ENCODE assay signal across 8 mouse cellular contexts in the genomic region with DNA sequence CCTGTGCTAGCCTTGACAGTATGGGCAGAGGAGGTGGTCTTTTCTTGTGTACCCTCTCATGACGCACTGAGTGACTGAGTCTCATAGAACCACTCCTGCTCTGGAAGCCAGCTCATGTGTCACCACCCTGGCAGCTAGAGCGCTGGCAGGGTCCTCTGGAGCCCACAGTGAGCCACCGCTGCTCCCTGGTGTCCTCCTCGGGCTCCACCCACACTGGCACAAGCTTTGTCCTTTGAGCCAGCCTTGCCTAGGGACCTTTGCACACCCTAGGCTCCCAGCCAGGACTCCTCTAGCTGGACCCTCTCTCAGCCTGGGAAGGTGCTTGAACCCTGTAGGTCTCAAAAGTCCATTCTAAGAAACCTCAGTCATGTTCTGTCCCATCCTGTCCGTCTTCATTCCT. TPM values are rescaled to one million over a fixed set of nuclear protein-coding genes. Genes with fewer than 3 reads are reported as not detected.
A peak's percentile ranks its signal among the peaks of the same experiment; 100 is the strongest.
DNase-seq lines count a peak whose midpoint lies in the region; ATAC-seq and TF ChIP-seq lines count a peak whose summit lies in the region.

No protein-coding gene starts in this region.

- H3K27me3 ChIP-seq in cerebellum, adult 2 months (ENCODE audit: control insufficient read depth, insufficient read depth, low read length) = no peaks in the 10 kb centered on the region
- H3K27me3 ChIP-seq in neural tube, embryonic 15.5 days (replicated peaks) = no peaks in the 10 kb centered on the region
- H3K27me3 ChIP-seq in intestine, embryonic 15.5 days (replicated peaks) = no peaks in the 10 kb centered on the region

- no peak for TF ChIP-seq CTCF in cerebellum, adult 2 months (IDR thresholded peaks at IDR 0.05; ENCODE audit: borderline replicate concordance, insufficient read depth, low read depth, low read length)

- no peak overlapping the region for H3K9ac ChIP-seq in neural tube, embryonic 15.5 days (replicated peaks)
- H3K9ac ChIP-seq in intestine, embryonic 15.5 days = no peak overlapping the region

- no peaks in the 10 kb centered on the region for H3K36me3 ChIP-seq in neural tube, embryonic 15.5 days
- no peaks in the 10 kb centered on the region for H3K36me3 ChIP-seq in intestine, embryonic 15.5 days

- WGBS in cerebellum, adult 2 months = 51% methylated on average over 5 of the region's 5 CpGs
- WGBS in neural tube, embryonic 15.5 days = 83% methylated on average over 5 of the region's 5 CpGs
- 69% methylated on average over 5 of the region's 5 CpGs for WGBS in intestine, embryonic 15.5 days

- peak; percentile 45 for DNase-seq in cerebellum, adult 11-12 months
- DNase-seq in cerebellum, adult 2 months = no peak
- DNase-seq in neural tube, embryonic 10.5 days (ENCODE audit: extremely low spot score, low spot score) = no peak
- peak; percentile 57 for DNase-seq in lung, postnatal 14 days
- no peak for DNase-seq in left cerebral cortex, postnatal 25 days (ENCODE audit: low spot score in 2 of 2)

- TF ChIP-seq POLR2A in cerebellum, adult 2 months (IDR thresholded peaks at IDR 0.05; ENCODE audit: borderline replicate concordance, insufficient read depth, low read length) = no peak

- intact Hi-C loops in left cerebral cortex, postnatal 25 days (cut with DNase I) = loop anchor here (5.0 kb wide), 2 partner anchors 67 to 87 kb away; no protein-coding TSS in a partner anchor

- H3K4me2 ChIP-seq in neural tube, embryonic 15.5 days = no peak overlapping the region
- no peak overlapping the region for H3K4me2 ChIP-seq in intestine, embryonic 15.5 days (replicated peaks)

- peak; percentile 30; the same call in 1 of the 2 replicates for ATAC-seq in neural tube, embryonic 15.5 days (ENCODE audit: low FRiP score)
- peak; percentile 28; the same call in 1 of the 2 replicates for ATAC-seq in intestine, embryonic 15.5 days
- no peak for ATAC-seq in CD4-positive, CD25-positive, alpha-beta regulatory T cell, adult 4 months

- H3K4me3 ChIP-seq in cerebellum, adult 2 months (replicated peaks; ENCODE audit: insufficient read depth, low read depth, low read length) = no peak overlapping the region
- H3K4me3 ChIP-seq in neural tube, embryonic 15.5 days (replicated peaks) = no peak overlapping the region
- no peak overlapping the region for H3K4me3 ChIP-seq in intestine, embryonic 15.5 days (replicated peaks)

- no peaks in the 10 kb centered on the region for H3K9me3 ChIP-seq in neural tube, embryonic 15.5 days (replicated peaks)
- H3K9me3 ChIP-seq in intestine, embryonic 15.5 days = no peaks in the 10 kb centered on the region

- no peak overlapping the region for H3K27ac ChIP-seq in cerebellum, adult 2 months (ENCODE audit: insufficient read depth, low read length)
- H3K27ac ChIP-seq in neural tube, embryonic 15.5 days (replicated peaks) = no peak overlapping the region
- H3K27ac ChIP-seq in intestine, embryonic 15.5 days = no peak overlapping the region

- no peaks in the 10 kb centered on the region for H3K4me1 ChIP-seq in cerebellum, adult 2 months (ENCODE audit: control insufficient read depth, insufficient read depth, low read length)
- no peaks in the 10 kb centered on the region; the same call in 1 of the 2 replicates for H3K4me1 ChIP-seq in neural tube, embryonic 15.5 days
- no peaks in the 10 kb centered on the region for H3K4me1 ChIP-seq in intestine, embryonic 15.5 days (replicated peaks)

RNA-seq across cellular contexts. Expression of gene Klf15, which starts 11.7 kb away (rescaled TPM):
- polyA plus RNA-seq in cerebellum, adult 2 months (2012; rRNA removed) = 26.1 and 28.4 TPM in 2 replicates
- polyA plus RNA-seq in neural tube, embryonic 15.5 days (2015; fragmentation: Nextera tagmentation; extraction: Ambion mirVana) = 16.9 and 18.5 TPM in 2 replicates
- 6.3 and 8.2 TPM in 2 replicates for polyA plus RNA-seq in intestine, embryonic 15.5 days (2015; fragmentation: Nextera tagmentation; extraction: Ambion mirVana)
- 10 to 100 TPM; 20.8 to 24.2 TPM for total RNA-seq in left cerebral cortex, postnatal 25 days (2021)
- not detected for polyA plus RNA-seq in CD4-positive, CD25-positive, alpha-beta regulatory T cell, adult 4 months (2017; shearing (Covaris generic))

RNA-seq across cellular contexts. Expression of gene Cfap100, which starts 22.1 kb away (rescaled TPM):
- 5.3 and 5.5 TPM in 2 replicates for polyA plus RNA-seq in cerebellum, adult 2 months (2012; rRNA removed)
- polyA plus RNA-seq in neural tube, embryonic 15.5 days (2015; fragmentation: Nextera tagmentation; extraction: Ambion mirVana) = 7.5 and 7.7 TPM in 2 replicates
- polyA plus RNA-seq in intestine, embryonic 15.5 days (2015; fragmentation: Nextera tagmentation; extraction: Ambion mirVana) = 0.23 and 0.61 TPM in 2 replicates
- 1 to 10 TPM; 3.8 to 3.9 TPM for total RNA-seq in left cerebral cortex, postnatal 25 days (2021)
- not detected for polyA plus RNA-seq in CD4-positive, CD25-positive, alpha-beta regulatory T cell, adult 4 months (2017; shearing (Covaris generic))

RNA-seq across cellular contexts. Expression of gene Aldh1l1, which starts 35.5 kb away (rescaled TPM):
- 50.1 and 56.3 TPM in 2 replicates for polyA plus RNA-seq in cerebellum, adult 2 months (2012; rRNA removed)
- polyA plus RNA-seq in neural tube, embryonic 15.5 days (2015; fragmentation: Nextera tagmentation; extraction: Ambion mirVana) = 60.1 and 68.2 TPM in 2 replicates
- 17.5 and 19.8 TPM in 2 replicates for polyA plus RNA-seq in intestine, embryonic 15.5 days (2015; fragmentation: Nextera tagmentation; extraction: Ambion mirVana)
- 10 to 100 TPM; 63.5 to 65.8 TPM for total RNA-seq in left cerebral cortex, postnatal 25 days (2021)
- 1 to 10 TPM; 1.4 to 5.1 TPM for polyA plus RNA-seq in CD4-positive, CD25-positive, alpha-beta regulatory T cell, adult 4 months (2017; shearing (Covaris generic))

Comparison
In these comparisons a context has a peak if more than half of its experiments do, and no peak if none do; other contexts are left out.
1. DNase-seq: peak in cerebellum, adult 11-12 months (single experiment) and lung, postnatal 14 days (single experiment); none in cerebellum, adult 2 months (0 of 2), neural tube, embryonic 10.5 days (single experiment) and left cerebral cortex, postnatal 25 days (0 of 2).